Mouse (Mus musculus): ENCODE measurements around the gene Banp. TPM values are rescaled to one million over a fixed set of nuclear protein-coding genes. Genes with fewer than 3 reads are reported as not detected.

Gene Banp
- polyA plus RNA-seq (2015; fragmentation: Nextera tagmentation; extraction: Ambion mirVana), result 11.7 and 14.0 TPM in 2 replicates

DNA sequence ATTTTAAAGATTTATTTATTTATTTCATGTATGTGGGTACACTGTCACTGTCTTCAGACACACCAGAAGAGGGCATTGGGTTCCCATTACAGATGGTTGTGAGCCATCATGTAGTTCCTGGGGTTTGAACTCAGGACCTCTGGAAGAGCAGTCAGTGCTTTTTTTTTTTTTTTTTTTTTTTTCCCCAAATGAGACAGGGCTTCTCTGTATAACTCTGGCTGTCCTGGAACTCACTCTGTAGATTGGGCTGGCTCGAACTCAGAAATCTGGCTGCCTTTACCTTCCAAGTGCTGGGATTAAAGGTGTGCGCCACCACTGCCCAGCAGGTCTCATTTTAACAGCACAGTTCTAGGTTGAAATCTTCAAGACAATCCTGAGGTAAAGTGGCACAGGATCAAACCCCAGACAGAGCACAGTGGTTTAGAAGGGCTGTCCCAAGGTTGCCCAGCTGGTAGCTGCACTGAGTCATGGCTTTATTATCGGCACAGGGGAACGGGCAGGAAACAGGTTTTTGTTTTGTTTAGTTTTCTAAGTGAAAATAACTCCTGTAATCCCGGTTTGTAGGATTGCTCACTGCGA is at the start of gene Banp:
Banp (plus strand) TSS at position 529 of the 579 bp plus-strand sequence.

DNA sequence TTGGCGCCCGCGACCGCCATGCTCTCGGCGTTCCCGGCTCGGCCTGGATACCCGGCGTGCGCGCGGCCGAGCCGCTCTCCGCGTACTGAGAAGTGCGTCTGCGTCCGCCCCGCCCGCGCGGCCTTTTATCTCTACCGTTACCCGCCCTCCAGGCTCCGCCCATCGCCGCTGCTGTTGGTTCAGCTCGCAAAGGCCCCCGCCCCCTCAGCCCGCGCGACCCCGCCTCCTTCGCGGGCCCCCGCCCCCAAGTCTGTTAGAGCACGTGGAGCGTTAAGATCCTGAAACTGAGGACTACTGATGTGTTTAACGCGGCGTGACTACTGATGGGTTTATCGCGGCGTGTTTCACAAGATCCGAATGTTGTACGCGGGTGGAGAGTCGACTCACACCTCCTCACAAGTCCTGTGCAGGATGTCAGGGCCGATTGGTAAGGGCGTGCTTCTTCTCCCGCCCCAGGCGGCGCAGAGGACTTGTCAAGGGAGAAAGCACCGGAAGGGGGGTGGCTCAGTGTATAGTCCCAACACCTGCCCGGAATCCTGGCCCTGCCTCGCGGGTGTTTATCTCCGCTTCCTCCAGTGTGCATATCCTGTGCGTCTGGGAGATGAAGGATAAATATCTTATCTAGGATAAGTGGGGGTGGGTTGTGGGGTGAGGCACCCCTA is 41.8 kb upstream of the Banp start, which contains the start of gene Slc7a5:
Slc7a5 (minus strand) TSS at position 108 of the 662 bp plus-strand sequence.

GRCm38 (mm10) chr8:121944831-121945230 is 4.7 kb upstream of the Banp start, which contains the start of gene Car5a:
TSS of gene Car5a (minus strand) at chr8:121944904.

Small RNA genes within 50 kb of the gene (microRNA-seq; reads per million reads assigned to microRNA genes)
- 1.1 reads per million for gene Mir7237 (ENCODE audit: borderline replicate concordance, insufficient number of aligned reads)

Other genes starting within 250 kb of the Banp start
- gene Jph3, start 220.1 kb upstream of the Banp start, polyA plus RNA-seq (2015; fragmentation: Nextera tagmentation; extraction: Ambion mirVana), result 7.0 and 16.0 TPM in 2 replicates
- 13.1 and 17.2 TPM in 2 replicates for gene Klhdc4, start 120.2 kb upstream of the Banp start, polyA plus RNA-seq (2015; fragmentation: Nextera tagmentation; extraction: Ambion mirVana)
- gene Slc7a5, start 42.1 kb upstream of the Banp start, polyA plus RNA-seq (2015; fragmentation: Nextera tagmentation; extraction: Ambion mirVana), result 17.1 and 23.3 TPM in 2 replicates
- gene Car5a, start 4.8 kb upstream of the Banp start, polyA plus RNA-seq (2015; fragmentation: Nextera tagmentation; extraction: Ambion mirVana), result 0.35 and 0.79 TPM in 2 replicates

Data from adrenal gland, postnatal 0 days (tissue).